Mouse (Mus musculus) MEL (cell line): ENCODE results near the gene Ttll8. TPM values are rescaled to one million over a fixed set of nuclear protein-coding genes. Genes with fewer than 3 reads are reported as not detected.

Experiments
- DNase-seq: peaks from one replicate; pipeline ENCODE4 v3.0.0; 2011; ENCODE audit warnings: low read depth, low spot score
- H3K27ac ChIP-seq: 2 replicates; pipeline ENCODE4 v1.5.1; 2012; ENCODE audit warnings: low read depth, mild to moderate bottlenecking, control low read depth, low read length, moderate library complexity; ENCODE audit not compliant: control insufficient read depth
- H3K27me3 ChIP-seq, 2 experiments: fragments of 150-350 bp in 1 of 2; sonication (generic) in 1 of 2; 2 replicates each; pipeline ENCODE4 v1.6.1; 2012; ENCODE audit warnings: low read length in 2 of 2, mild to moderate bottlenecking in 2 of 2, improper control_type of control experiment in 1 of 2, moderate library complexity in 1 of 2; ENCODE audit not compliant: insufficient read depth in 2 of 2, control insufficient read depth in 1 of 2
- H3K36me3 ChIP-seq, 2 experiments: 2 replicates each; pipeline ENCODE4 v1.6.1; 2012 to 2014; ENCODE audit warnings: low read length in 2 of 2, improper control_type of control experiment in 1 of 2, inconsistent platforms in 1 of 2, mild to moderate bottlenecking in 1 of 2; ENCODE audit not compliant: insufficient read depth in 2 of 2, control insufficient read depth in 1 of 2
- H3K4me1 ChIP-seq, 2 experiments: fragments of 150-350 bp in 1 of 2; sonication (generic) in 1 of 2; 2 replicates each; pipeline ENCODE4 v1.6.1; 2012; ENCODE audit warnings: low read length in 2 of 2, improper control_type of control experiment in 1 of 2, mild to moderate bottlenecking in 1 of 2; ENCODE audit not compliant: insufficient read depth in 2 of 2, control insufficient read depth in 1 of 2
- H3K4me3 ChIP-seq, 2 experiments: fragments of 150-350 bp in 1 of 2; sonication (generic) in 1 of 2; 2 replicates each; pipeline ENCODE4 v1.5.1; 2012; ENCODE audit warnings: low read depth in 2 of 2, low read length in 2 of 2, mild to moderate bottlenecking in 2 of 2, moderate library complexity in 2 of 2, control low read depth in 1 of 2, improper control_type of control experiment in 1 of 2; ENCODE audit not compliant: control insufficient read depth in 1 of 2, insufficient read depth in 1 of 2
- H3K79me2 ChIP-seq: 2 replicates; pipeline ENCODE4 v1.6.1; 2012; ENCODE audit warnings: mild to moderate bottlenecking, low read length, moderate library complexity; ENCODE audit not compliant: control insufficient read depth, poor library complexity, insufficient read depth
- H3K9ac ChIP-seq: 2 replicates; pipeline ENCODE4 v1.6.1; 2012; ENCODE audit warnings: low read depth, mild to moderate bottlenecking, control low read depth, low read length, moderate library complexity; ENCODE audit not compliant: control insufficient read depth, poor library complexity, severe bottlenecking
- H3K9me3 ChIP-seq: fragments of 150-350 bp; sonication (generic); replicated peaks from 2 replicates; pipeline ENCODE4 v1.6.1; 2012; ENCODE audit warnings: mild to moderate bottlenecking, low read length, improper control_type of control experiment, moderate library complexity; ENCODE audit not compliant: insufficient read depth
- BHLHE40 ChIP-seq: IDR thresholded peaks from 2 replicates; pipeline ENCODE4 v1.6.1; 2012; ENCODE audit warnings: low read depth, mild to moderate bottlenecking, inconsistent platforms, low read length, improper control_type of control experiment, borderline replicate concordance
- CHD1 ChIP-seq: IDR thresholded peaks from 2 replicates; pipeline ENCODE4 v1.6.1; 2012; ENCODE audit warnings: low read depth, mild to moderate bottlenecking, inconsistent platforms, low read length, improper control_type of control experiment
- CTCF ChIP-seq, 3 experiments: IDR thresholded peaks in 2 of 3; conservative IDR thresholded peaks in 1 of 3; 2 replicates each; pipeline ENCODE4 v1.5.1; 2011 to 2012; ENCODE audit warnings: low read length in 3 of 3, low read depth in 2 of 3, mild to moderate bottlenecking in 2 of 3, improper control_type of control experiment in 1 of 3, inconsistent platforms in 1 of 3, mixed read lengths in 1 of 3, moderate library complexity in 1 of 3; ENCODE audit not compliant: control insufficient read depth in 1 of 3, insufficient read depth in 1 of 3, poor library complexity in 1 of 3, severe bottlenecking in 1 of 3
- E2F4 ChIP-seq: IDR thresholded peaks from 2 replicates; pipeline ENCODE4 v1.6.1; 2011; ENCODE audit warnings: low read depth, low read length, improper control_type of control experiment, borderline replicate concordance
- ELF1 ChIP-seq: IDR thresholded peaks from 2 replicates; pipeline ENCODE4 v1.6.1; 2014; ENCODE audit warnings: low read depth, mild to moderate bottlenecking, inconsistent platforms, low read length, improper control_type of control experiment, moderate library complexity
- EP300 ChIP-seq, 2 experiments: IDR thresholded peaks; 2 replicates each; pipeline ENCODE4 v1.6.1; 2011; ENCODE audit warnings: improper control_type of control experiment in 2 of 2, low read length in 2 of 2, low read depth in 1 of 2, mild to moderate bottlenecking in 1 of 2
- GABPA ChIP-seq: IDR thresholded peaks from 2 replicates; pipeline ENCODE4 v1.6.1; 2012; ENCODE audit warnings: low read depth, mild to moderate bottlenecking, inconsistent platforms, low read length, improper control_type of control experiment, moderate library complexity
- GATA1 ChIP-seq: IDR thresholded peaks from 2 replicates; pipeline ENCODE4 v1.6.1; 2011; ENCODE audit warnings: low read depth, low read length, improper control_type of control experiment
- HCFC1 ChIP-seq: IDR thresholded peaks from 2 replicates; pipeline ENCODE4 v1.6.1; 2012; ENCODE audit warnings: low read depth, mild to moderate bottlenecking, inconsistent platforms, low read length, improper control_type of control experiment, moderate library complexity
- KAT2A ChIP-seq: conservative IDR thresholded peaks from 2 replicates; pipeline ENCODE4 v1.6.1; 2012; ENCODE audit warnings: low read depth, low read length, improper control_type of control experiment, inconsistent platforms
- MAFK ChIP-seq: IDR thresholded peaks from 2 replicates; pipeline ENCODE4 v1.6.1; 2011; ENCODE audit warnings: low read depth, mild to moderate bottlenecking, low read length, improper control_type of control experiment, borderline replicate concordance
- MAZ ChIP-seq: IDR thresholded peaks from 2 replicates; pipeline ENCODE4 v1.6.1; 2012; ENCODE audit warnings: low read depth, mild to moderate bottlenecking, inconsistent platforms, low read length, improper control_type of control experiment
- MYB ChIP-seq: IDR thresholded peaks from 2 replicates; pipeline ENCODE4 v1.6.1; 2011; ENCODE audit warnings: mild to moderate bottlenecking, low read depth, low read length, improper control_type of control experiment
- MYC ChIP-seq: IDR thresholded peaks from 2 replicates; pipeline ENCODE4 v1.6.1; 2011; ENCODE audit warnings: low read depth, mild to moderate bottlenecking, low read length, improper control_type of control experiment, moderate library complexity
- NELFE ChIP-seq: IDR thresholded peaks from 2 replicates; pipeline ENCODE4 v1.6.1; 2011; ENCODE audit warnings: low read depth, low read length, improper control_type of control experiment
- NRF1 ChIP-seq: IDR thresholded peaks from 2 replicates; pipeline ENCODE4 v1.6.1; 2014; ENCODE audit warnings: low read depth, mild to moderate bottlenecking, inconsistent platforms, low read length, improper control_type of control experiment, moderate library complexity; ENCODE audit not compliant: poor library complexity, insufficient read depth, severe bottlenecking
- RAD21 ChIP-seq: IDR thresholded peaks from 2 replicates; pipeline ENCODE4 v1.6.1; 2011; ENCODE audit warnings: mild to moderate bottlenecking, low read depth, low read length, improper control_type of control experiment
- SIN3A ChIP-seq: IDR thresholded peaks from 2 replicates; pipeline ENCODE4 v1.6.1; 2012; ENCODE audit warnings: low read length, improper control_type of control experiment, inconsistent platforms
- SMC3 ChIP-seq: IDR thresholded peaks from 2 replicates; pipeline ENCODE4 v1.6.1; 2011; ENCODE audit warnings: low read depth, low read length, improper control_type of control experiment
- TAL1 ChIP-seq: IDR thresholded peaks from 2 replicates; pipeline ENCODE4 v1.6.1; 2012; ENCODE audit warnings: mild to moderate bottlenecking, inconsistent platforms, low read length, moderate library complexity, mixed read lengths
- TCF12 ChIP-seq: IDR thresholded peaks from 2 replicates; pipeline ENCODE4 v1.6.1; 2014; ENCODE audit warnings: low read depth, mild to moderate bottlenecking, inconsistent platforms, low read length, improper control_type of control experiment, moderate library complexity
- UBTF ChIP-seq: IDR thresholded peaks from 2 replicates; pipeline ENCODE4 v1.6.1; 2012; ENCODE audit warnings: low read depth, mild to moderate bottlenecking, inconsistent platforms, low read length, improper control_type of control experiment, moderate library complexity, borderline replicate concordance; ENCODE audit not compliant: insufficient read depth
- USF2 ChIP-seq, 2 experiments: IDR thresholded peaks; 2 replicates each; pipeline ENCODE4 v1.6.1; 2011 to 2012; ENCODE audit warnings: improper control_type of control experiment in 2 of 2, low read length in 2 of 2, borderline replicate concordance in 1 of 2, inconsistent platforms in 1 of 2, low read depth in 1 of 2, mild to moderate bottlenecking in 1 of 2; ENCODE audit not compliant: insufficient read depth in 1 of 2
- ZKSCAN1 ChIP-seq: IDR thresholded peaks from 2 replicates; pipeline ENCODE4 v1.6.1; 2012; ENCODE audit warnings: low read depth, mild to moderate bottlenecking, inconsistent platforms, low read length, improper control_type of control experiment, moderate library complexity
- ZNF384 ChIP-seq: IDR thresholded peaks from 2 replicates; pipeline ENCODE4 v1.6.1; 2012; ENCODE audit warnings: low read depth, mild to moderate bottlenecking, inconsistent platforms, low read length, improper control_type of control experiment
- polyA plus RNA-seq, 2 experiments: library from polyadenylated mRNA; stranded (reverse) in 1 of 2; unstranded in 1 of 2; fragments of >175 nt in 1 of 2; fragments of >200 nt in 1 of 2; gene quantifications; 2 replicates each; pipeline versions ENCODE4 v1.2.1 to v1.2.4; 2012; ENCODE audit warnings: low replicate concordance in 2 of 2, low read depth in 1 of 2; ENCODE audit not compliant: insufficient read length in 2 of 2, insufficient read depth in 1 of 2, missing spikeins in 1 of 2
- total RNA-seq: library from RNA; depleted of rRNA; stranded (reverse); fragments of 300-350 nt; gene quantifications from 2 replicates; pipeline ENCODE4 v1.2.3, GENCODE M21; 2012

Gene Ttll8
- total and polyA plus RNA-seq, 3 experiments: not detected

DNA sequence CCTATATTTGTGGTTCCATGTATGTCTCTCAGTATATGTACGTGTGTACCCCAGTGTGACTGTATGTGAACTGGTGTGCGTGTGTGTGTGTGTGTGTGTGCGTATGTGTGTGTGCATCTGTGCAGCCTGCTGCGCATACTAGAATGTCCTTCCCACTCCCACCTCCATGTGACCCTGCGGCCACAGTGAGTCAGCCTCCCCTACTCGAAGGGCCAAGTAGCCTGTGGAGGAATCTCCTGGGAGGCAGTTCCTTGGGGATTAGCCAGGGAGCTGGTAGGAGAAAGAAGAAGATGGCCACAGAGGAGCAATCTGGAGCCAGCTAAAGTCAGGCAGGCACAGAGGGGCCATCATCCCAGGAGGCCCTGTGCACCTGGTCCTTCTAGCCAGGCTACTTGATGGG, 79.7 kb downstream of the Ttll8 start:
- no peak overlapping the region for H3K9ac ChIP-seq
- H3K36me3 ChIP-seq: no peaks in the 10 kb centered on the region
- no peaks in the 10 kb centered on the region; a peak in 1 of 4 replicates for H3K4me1 ChIP-seq
- no peak overlapping the region for H3K4me3 ChIP-seq
- no peak for TF ChIP-seq BHLHE40
- no peak for TF ChIP-seq SMC3
- TF ChIP-seq KAT2A: no peak
- TF ChIP-seq MAFK: no peak
- no peak for TF ChIP-seq CTCF (IDR thresholded peaks at IDR 0.05 in 2 of 3, conservative IDR thresholded peaks at IDR 0.05 in 1 of 3; ENCODE audit: control insufficient read depth in 1 of 3, insufficient read depth in 1 of 3, low read depth in 2 of 3, low read length in 3 of 3, poor library complexity in 1 of 3, severe bottlenecking in 1 of 3)
- H3K9me3 ChIP-seq: no peaks in the 10 kb centered on the region
- H3K27ac ChIP-seq: no peak overlapping the region
- DNase-seq: no peak
- H3K27me3 ChIP-seq: no peaks in the 10 kb centered on the region
- no peaks in the 10 kb centered on the region for H3K79me2 ChIP-seq

- Histone ChIP-seq H3K27ac (no peak overlapping the region), H3K4me3 (no peak overlapping the region), H3K27me3 (no peaks in the 10 kb centered on the region), H3K36me3 (no peaks in the 10 kb centered on the region), H3K4me1 (no peaks in the 10 kb centered on the region; a peak in 1 of 4 replicates), H3K9me3 (no peaks in the 10 kb centered on the region), H3K9ac (no peak overlapping the region), H3K79me2 (no peaks in the 10 kb centered on the region)
- no peak for DNase-seq
- TF ChIP-seq NELFE (no peak), ZNF384 (no peak), HCFC1 (no peak), ZKSCAN1 (no peak), EP300 (IDR thresholded peaks at IDR 0.05; ENCODE audit: low read depth in 1 of 2, low read length in 2 of 2) (no peak), RAD21 (no peak), E2F4 (no peak), ELF1 (no peak), UBTF (no peak)
Measured at GRCm38 (mm10) chr15:88874061-88874460, 80.2 kb downstream of the Ttll8 start.

GRCm38 (mm10) chr15:88870418-88871185, 83.6 kb downstream of the Ttll8 start:
- no peak overlapping the region for H3K9ac ChIP-seq
- no peaks in the 10 kb centered on the region for H3K79me2 ChIP-seq
- no peak overlapping the region for H3K27ac ChIP-seq
- DNase-seq: no peak
- no peaks in the 10 kb centered on the region for H3K9me3 ChIP-seq
- TF ChIP-seq TAL1 (no peak), GATA1 (no peak), NRF1 (no peak), SMC3 (no peak), ELF1 (no peak), GABPA (no peak), MYB (no peak), USF2 (IDR thresholded peaks at IDR 0.05; ENCODE audit: borderline replicate concordance in 1 of 2, insufficient read depth in 1 of 2, low read depth in 1 of 2, low read length in 2 of 2) (no peak), MAZ (no peak), CHD1 (no peak), MYC (no peak), RAD21 (no peak), E2F4 (no peak), SIN3A (no peak), TCF12 (no peak), HCFC1 (no peak), NELFE (no peak)
- H3K36me3 ChIP-seq: 0 out of 4 replicates have a peak, but pooled peaks cover 0 to under 1% of the 10 kb centered on the region in 2 experiments
- no peaks in the 10 kb centered on the region for H3K27me3 ChIP-seq
- H3K4me1 ChIP-seq: no peaks in the 10 kb centered on the region
- no peak overlapping the region for H3K4me3 ChIP-seq
